Mouse (Mus musculus): ENCODE results near the gene Fam186a. TPM values are rescaled to one million over a fixed set of nuclear protein-coding genes. Genes with fewer than 3 reads are reported as not detected.

Gene Fam186a
- total and polyA plus RNA-seq, 3 experiments: not detected

GRCm38 (mm10) chr15:99936659-99937058, 30.2 kb downstream of the Fam186a start:
- Histone ChIP-seq H3K79me2 (ENCODE audit: control insufficient read depth, insufficient read depth, low read length, poor library complexity) (no peaks in the 10 kb centered on the region), H3K9ac (ENCODE audit: control insufficient read depth, low read depth, low read length, poor library complexity, severe bottlenecking) (no peak overlapping the region), H3K9me3 (replicated peaks; ENCODE audit: insufficient read depth, low read length) (no peaks in the 10 kb centered on the region), H3K4me1 (ENCODE audit: control insufficient read depth in 1 of 2, insufficient read depth in 2 of 2, low read length in 2 of 2) (no peaks in the 10 kb centered on the region), H3K27ac (ENCODE audit: control insufficient read depth, low read depth, low read length) (no peak overlapping the region), H3K36me3 (ENCODE audit: control insufficient read depth in 1 of 2, insufficient read depth in 2 of 2, low read length in 2 of 2) (no peaks in the 10 kb centered on the region), H3K27me3 (ENCODE audit: control insufficient read depth in 1 of 2, insufficient read depth in 2 of 2, low read length in 2 of 2) (peaks cover 2 to 4% of the 10 kb centered on the region in 2 experiments; a peak in 1 of 4 replicates), H3K4me3 (ENCODE audit: control insufficient read depth in 1 of 2, insufficient read depth in 1 of 2, low read depth in 2 of 2, low read length in 2 of 2) (no peak overlapping the region)
- no peak for DNase-seq (ENCODE audit: low read depth, low spot score)
- TF ChIP-seq POLR2AphosphoS5 (IDR thresholded peaks at IDR 0.05; ENCODE audit: borderline replicate concordance, low read depth, low read length) (peak; percentile 92; the same call in 1 of the 2 replicates), POLR2A (IDR thresholded peaks at IDR 0.05; ENCODE audit: control insufficient read depth in 1 of 2, insufficient read depth in 1 of 2, low read depth in 1 of 2, low read length in 2 of 2, poor library complexity in 1 of 2) (no peak), ETS1 (IDR thresholded peaks at IDR 0.05; ENCODE audit: low read depth, low read length) (no peak)

DNA sequence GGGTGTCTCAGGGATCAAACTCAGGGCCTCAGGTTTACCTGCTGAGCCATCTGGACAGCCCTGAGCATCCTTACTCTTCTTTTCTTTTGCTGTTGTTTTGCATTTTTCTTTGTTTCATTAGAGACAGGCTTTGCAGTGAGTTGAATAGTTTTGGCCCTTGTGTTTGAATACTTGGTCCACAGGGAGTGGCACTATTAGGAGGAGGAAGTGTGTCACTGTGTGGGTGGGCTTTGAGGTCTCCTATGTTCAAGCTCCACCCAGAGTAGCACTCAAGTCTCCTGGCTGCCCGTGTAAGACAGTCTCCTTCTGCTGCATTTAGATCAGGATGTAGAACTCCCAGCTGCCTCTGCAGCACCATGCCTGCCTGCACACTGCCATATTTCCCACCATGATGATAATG, 32.4 kb downstream of the Fam186a start:
- TF ChIP-seq TCF12 (IDR thresholded peaks at IDR 0.05; ENCODE audit: low read depth, low read length): no peak
- no peak for TF ChIP-seq EP300 (IDR thresholded peaks at IDR 0.05; ENCODE audit: low read depth in 1 of 2, low read length in 2 of 2)
- no peak for TF ChIP-seq MYB (IDR thresholded peaks at IDR 0.05; ENCODE audit: low read depth, low read length)
- TF ChIP-seq E2F4 (IDR thresholded peaks at IDR 0.05; ENCODE audit: borderline replicate concordance, low read depth, low read length): no peak
- no peak for TF ChIP-seq KAT2A (conservative IDR thresholded peaks at IDR 0.05; ENCODE audit: low read depth, low read length)
- TF ChIP-seq ELF1 (IDR thresholded peaks at IDR 0.05; ENCODE audit: low read depth, low read length): no peak
- no peak for TF ChIP-seq POLR2A (IDR thresholded peaks at IDR 0.05; ENCODE audit: control insufficient read depth in 1 of 2, insufficient read depth in 1 of 2, low read depth in 1 of 2, low read length in 2 of 2, poor library complexity in 1 of 2)
- no peak for TF ChIP-seq ZNF384 (IDR thresholded peaks at IDR 0.05; ENCODE audit: low read depth, low read length)
- no peak for TF ChIP-seq USF2 (IDR thresholded peaks at IDR 0.05; ENCODE audit: borderline replicate concordance in 1 of 2, insufficient read depth in 1 of 2, low read depth in 1 of 2, low read length in 2 of 2)
- TF ChIP-seq NRF1 (IDR thresholded peaks at IDR 0.05; ENCODE audit: insufficient read depth, low read depth, low read length, poor library complexity, severe bottlenecking): no peak
- no peak for TF ChIP-seq CHD2 (IDR thresholded peaks at IDR 0.05; ENCODE audit: low read length)
- no peak for TF ChIP-seq ZKSCAN1 (IDR thresholded peaks at IDR 0.05; ENCODE audit: low read depth, low read length)
- TF ChIP-seq ZC3H11A (IDR thresholded peaks at IDR 0.05; ENCODE audit: low read depth, low read length): no peak
- TF ChIP-seq MXI1 (IDR thresholded peaks at IDR 0.05; ENCODE audit: low read depth, low read length): no peak
- no peak for TF ChIP-seq GATA1 (IDR thresholded peaks at IDR 0.05; ENCODE audit: low read depth, low read length)

More for the DNA sequence above, 32.4 kb downstream of the Fam186a start:
- peak; percentile 15 for DNase-seq (ENCODE audit: low read depth, low spot score)
- Histone ChIP-seq H3K9me3 (replicated peaks; ENCODE audit: insufficient read depth, low read length) (no peaks in the 10 kb centered on the region), H3K4me1 (ENCODE audit: control insufficient read depth in 1 of 2, insufficient read depth in 2 of 2, low read length in 2 of 2) (no peaks in the 10 kb centered on the region), H3K27me3 (ENCODE audit: control insufficient read depth in 1 of 2, insufficient read depth in 2 of 2, low read length in 2 of 2) (peaks cover 7 to 10% of the 10 kb centered on the region in 2 experiments), H3K79me2 (ENCODE audit: control insufficient read depth, insufficient read depth, low read length, poor library complexity) (no peaks in the 10 kb centered on the region), H3K9ac (ENCODE audit: control insufficient read depth, low read depth, low read length, poor library complexity, severe bottlenecking) (no peak overlapping the region), H3K27ac (ENCODE audit: control insufficient read depth, low read depth, low read length) (no peak overlapping the region), H3K36me3 (ENCODE audit: control insufficient read depth in 1 of 2, insufficient read depth in 2 of 2, low read length in 2 of 2) (no peaks in the 10 kb centered on the region), H3K4me3 (ENCODE audit: control insufficient read depth in 1 of 2, insufficient read depth in 1 of 2, low read depth in 2 of 2, low read length in 2 of 2) (no peak overlapping the region)

Data from MEL (cell line).